Mouse (Mus musculus) thymus, adult 2 months (tissue): Measurements from ENCODE around the gene Cers3.

Experiments used
- CTCF ChIP-seq: fragments of 200-500 bp; IDR thresholded peaks from 2 replicates; pipeline ENCODE4 v1.5.1; 2012; ENCODE audit warnings: mild to moderate bottlenecking, control low read depth, low read length, moderate library complexity, borderline replicate concordance; ENCODE audit not compliant: control insufficient read depth, poor library complexity, insufficient read depth; ENCODE audit errors: extremely low read depth
- POLR2A ChIP-seq: fragments of 200-500 bp; IDR thresholded peaks from 2 replicates; pipeline ENCODE4 v1.6.1; 2012; ENCODE audit warnings: mild to moderate bottlenecking, low read length, control low read depth, moderate library complexity; ENCODE audit not compliant: control insufficient read depth, poor library complexity, insufficient read depth; ENCODE audit errors: extremely low read depth

DNA sequence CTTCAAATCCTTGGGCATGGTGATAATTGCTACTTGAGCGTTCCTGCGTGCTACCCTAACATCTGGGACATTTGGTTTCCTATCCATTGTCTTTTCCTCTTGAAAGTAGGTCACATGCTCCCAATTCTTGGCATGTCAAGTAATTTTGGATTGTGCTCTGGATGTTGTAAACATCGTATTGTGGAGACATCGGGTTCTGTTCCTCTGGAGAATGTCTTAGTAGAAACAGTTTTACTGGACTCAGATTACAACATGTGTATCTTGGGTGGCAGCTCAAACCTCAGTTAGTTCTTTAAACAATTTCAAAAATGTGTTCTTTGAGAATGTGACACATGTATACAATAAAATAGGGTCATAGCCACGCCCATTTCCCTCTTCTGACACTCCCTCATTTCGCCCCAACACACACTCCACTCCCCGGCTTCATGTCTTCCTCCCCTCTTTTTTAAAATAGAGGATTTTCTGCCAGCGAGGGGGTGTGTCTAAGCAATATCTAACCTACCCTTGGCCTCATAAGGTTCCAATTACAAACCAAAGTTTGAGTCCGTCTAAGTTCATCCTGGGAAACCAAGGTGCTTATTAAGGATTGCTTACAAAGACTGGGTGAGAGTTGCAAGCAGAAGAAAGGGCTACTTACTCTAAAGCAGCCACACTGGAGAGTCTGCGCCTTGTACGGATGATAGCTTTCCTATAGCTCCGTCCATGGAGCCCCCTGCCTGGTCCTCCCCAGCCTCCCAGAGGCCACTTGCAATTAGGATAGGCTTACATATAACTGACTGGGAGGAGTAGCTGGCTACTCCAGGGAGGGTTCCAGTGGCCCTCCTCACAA is 115.2 kb downstream of the Cers3 start:
- TF ChIP-seq POLR2A: no peak
- no peak for TF ChIP-seq CTCF
